Mouse (Mus musculus): ENCODE measurements around the gene Map3k5. TPM values are rescaled to one million over a fixed set of nuclear protein-coding genes. Genes with fewer than 3 reads are reported as not detected.

Gene Map3k5
- polyA plus RNA-seq, 1 experiment: 11.3 TPM

DNA sequence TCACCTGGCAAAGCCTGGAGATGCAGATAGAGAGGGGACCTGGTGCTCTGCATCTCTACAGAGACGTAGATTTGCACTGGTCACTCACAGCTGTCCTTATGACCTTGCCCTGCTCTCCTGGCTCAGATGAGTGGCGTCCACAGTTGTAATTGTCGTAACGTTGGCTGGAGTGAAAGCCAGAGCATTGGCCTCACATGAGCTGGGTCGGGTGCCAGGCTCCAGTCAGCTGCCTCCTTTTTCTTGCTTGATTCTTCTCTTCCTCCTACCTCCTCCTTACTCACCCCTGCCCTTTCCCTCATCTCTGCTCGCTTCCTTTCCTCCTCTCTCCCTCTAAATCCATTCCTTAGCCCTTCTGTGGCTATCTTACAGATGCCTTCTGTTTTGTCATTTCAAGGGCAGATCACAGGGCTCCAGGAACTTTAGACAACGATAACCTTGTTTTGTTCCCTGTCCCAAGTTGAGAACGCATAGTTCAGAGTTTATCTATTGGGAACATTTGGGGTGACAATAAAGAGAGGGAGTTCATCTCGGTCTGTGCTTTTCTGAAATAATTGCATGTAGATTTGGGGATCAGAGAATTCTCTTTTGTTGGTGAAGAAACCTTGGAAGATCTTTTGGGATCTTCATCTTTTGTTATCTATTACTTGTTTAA lies 130.4 kb downstream of the Map3k5 start:
- H3K27ac ChIP-seq (ENCODE audit: insufficient read depth, low read depth, low read length): 0 out of 2 replicates have a peak overlapping the region, but pooled peaks have one; percentile 55
- H3K4me3 ChIP-seq (ENCODE audit: insufficient read depth, low read depth, low read length): no peak overlapping the region
- DNase-seq: peak; percentile 79
- TF ChIP-seq CTCF (conservative IDR thresholded peaks at IDR 0.05; ENCODE audit: insufficient read depth, insufficient read length, low read depth, low read length) (no peak), POLR2A (IDR thresholded peaks at IDR 0.05; ENCODE audit: low read depth, low read length) (no peak)
- peaks cover 8% of the 10 kb centered on the region for H3K4me1 ChIP-seq (ENCODE audit: control insufficient read depth, insufficient read depth, low read length)
- H3K27me3 ChIP-seq (replicated peaks; ENCODE audit: control insufficient read depth, insufficient read depth, low read length): no peaks in the 10 kb centered on the region
- H3K36me3 ChIP-seq (ENCODE audit: control insufficient read depth, insufficient read depth, low read length): no peaks in the 10 kb centered on the region; the same call in 1 of the 2 replicates
- WGBS: 61% methylated on average over 9 of the region's 9 CpGs

DNA sequence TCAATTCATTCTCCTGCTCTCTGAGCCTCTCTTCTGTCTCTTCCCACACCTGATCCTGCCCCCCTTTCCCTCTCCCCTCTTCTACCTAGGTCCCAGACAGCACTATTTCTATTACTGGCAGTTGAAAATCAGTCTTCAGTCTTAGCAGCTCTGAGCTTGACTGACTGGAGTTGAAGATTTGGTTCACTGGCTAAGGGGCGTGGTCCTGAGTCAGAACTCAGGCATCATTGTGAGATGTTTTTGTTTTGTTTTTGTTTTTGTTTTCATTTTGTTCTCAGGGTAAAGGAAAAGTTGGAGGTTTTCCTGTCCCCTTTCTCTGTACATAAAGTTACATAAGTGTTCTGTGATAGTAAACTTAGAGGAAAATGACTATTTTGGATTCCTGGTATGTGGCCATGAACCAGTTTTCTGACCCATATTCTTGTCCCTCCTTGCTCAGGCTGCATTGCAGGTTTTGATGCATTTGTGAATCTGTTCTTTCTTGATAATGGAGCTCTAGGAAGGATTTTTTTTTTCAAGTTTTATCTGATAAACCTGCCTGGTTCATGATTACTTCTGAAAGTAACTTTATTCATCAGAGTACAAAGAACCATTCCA lies 131.9 kb downstream of the Map3k5 start:
- Histone ChIP-seq H3K4me1 (ENCODE audit: control insufficient read depth, insufficient read depth, low read length) (peaks cover 13% of the 10 kb centered on the region), H3K27me3 (replicated peaks; ENCODE audit: control insufficient read depth, insufficient read depth, low read length) (no peaks in the 10 kb centered on the region), H3K36me3 (ENCODE audit: control insufficient read depth, insufficient read depth, low read length) (no peaks in the 10 kb centered on the region; the same call in 1 of the 2 replicates), H3K4me3 (ENCODE audit: insufficient read depth, low read depth, low read length) (no peak overlapping the region), H3K27ac (ENCODE audit: insufficient read depth, low read depth, low read length) (0 out of 2 replicates have a peak overlapping the region, but pooled peaks have one; percentile 55)
- DNase-seq: peak; percentile 60
- TF ChIP-seq POLR2A (IDR thresholded peaks at IDR 0.05; ENCODE audit: low read depth, low read length) (no peak), CTCF (conservative IDR thresholded peaks at IDR 0.05; ENCODE audit: insufficient read depth, insufficient read length, low read depth, low read length) (no peak)
- 37% methylated on average over 1 of the region's 1 CpGs for WGBS

DNA sequence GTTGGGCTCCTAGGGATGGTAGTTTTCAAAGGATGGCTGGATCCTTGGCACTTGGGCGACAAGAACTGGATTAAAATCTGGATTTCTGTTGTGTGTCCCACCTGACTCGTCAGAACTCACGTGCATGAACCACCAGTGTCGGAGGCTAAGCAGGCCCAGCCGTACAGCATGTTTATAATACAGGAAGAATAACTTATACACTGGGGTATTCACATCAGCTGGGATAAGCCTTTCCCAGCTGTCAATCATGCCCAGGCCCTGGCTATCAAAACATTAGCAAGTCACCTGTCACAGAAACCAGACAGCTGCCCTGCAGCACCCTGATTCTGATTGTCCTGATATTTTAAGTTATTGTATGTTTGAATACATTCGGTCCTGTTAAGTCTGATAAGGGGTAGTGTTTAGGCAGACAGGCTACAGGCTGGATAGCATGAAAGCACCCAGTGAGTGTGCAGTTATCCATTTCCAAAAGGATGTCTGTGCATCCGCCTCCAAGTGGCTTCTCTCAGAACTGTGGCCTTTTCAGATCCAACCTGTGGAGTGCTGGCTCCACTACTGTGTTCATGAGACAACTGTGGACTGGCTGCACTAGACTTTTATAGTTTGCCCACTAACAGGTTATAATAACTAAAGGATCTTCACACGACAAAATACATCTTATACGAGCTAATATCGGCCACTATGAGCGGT lies 135.6 kb downstream of the Map3k5 start:
- 94% methylated on average over 11 of the region's 11 CpGs for WGBS
- DNase-seq: no peak
- no peaks in the 10 kb centered on the region for H3K27me3 ChIP-seq (replicated peaks; ENCODE audit: control insufficient read depth, insufficient read depth, low read length)
- TF ChIP-seq POLR2A (IDR thresholded peaks at IDR 0.05; ENCODE audit: low read depth, low read length) (no peak), CTCF (conservative IDR thresholded peaks at IDR 0.05; ENCODE audit: insufficient read depth, insufficient read length, low read depth, low read length) (no peak)
- H3K27ac ChIP-seq (ENCODE audit: insufficient read depth, low read depth, low read length): no peak overlapping the region
- H3K4me3 ChIP-seq (ENCODE audit: insufficient read depth, low read depth, low read length): no peak overlapping the region
- peaks cover 23% of the 10 kb centered on the region; the same call in 1 of the 2 replicates for H3K4me1 ChIP-seq (ENCODE audit: control insufficient read depth, insufficient read depth, low read length)
- H3K36me3 ChIP-seq (ENCODE audit: control insufficient read depth, insufficient read depth, low read length): no peaks in the 10 kb centered on the region; the same call in 1 of the 2 replicates

DNA sequence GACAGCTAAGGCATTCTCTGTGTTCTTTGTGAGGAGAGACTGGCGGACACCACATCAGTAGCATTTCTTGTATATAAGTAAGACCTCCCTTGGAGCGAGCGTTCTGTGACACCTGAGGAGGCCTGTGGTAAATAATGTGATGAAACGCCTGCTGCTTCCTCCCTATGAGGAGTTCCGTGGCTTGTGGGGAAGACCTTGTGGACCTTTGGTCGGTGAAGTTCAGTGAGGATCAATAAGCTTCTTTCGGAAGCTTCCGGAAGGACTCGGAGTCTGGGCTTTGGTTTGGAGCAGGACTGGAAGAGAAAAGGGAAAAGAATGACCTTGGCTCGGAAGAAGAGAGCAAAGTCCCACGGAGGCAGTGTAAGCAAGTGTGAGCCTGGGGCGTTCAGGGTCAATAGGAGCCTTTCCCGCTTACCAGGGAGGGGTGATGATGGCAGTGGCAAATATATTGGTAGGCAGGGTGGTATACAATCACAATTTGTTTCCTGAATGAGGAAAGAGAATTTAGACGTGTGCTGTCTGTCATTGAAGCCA lies 136.4 kb downstream of the Map3k5 start:
- H3K27me3 ChIP-seq (replicated peaks; ENCODE audit: control insufficient read depth, insufficient read depth, low read length): no peaks in the 10 kb centered on the region
- H3K4me3 ChIP-seq (ENCODE audit: insufficient read depth, low read depth, low read length): no peak overlapping the region
- H3K36me3 ChIP-seq (ENCODE audit: control insufficient read depth, insufficient read depth, low read length): no peaks in the 10 kb centered on the region; the same call in 1 of the 2 replicates
- 0 out of 2 replicates have a peak overlapping the region, but pooled peaks have one; percentile 2 for H3K27ac ChIP-seq (ENCODE audit: insufficient read depth, low read depth, low read length)
- TF ChIP-seq CTCF (conservative IDR thresholded peaks at IDR 0.05; ENCODE audit: insufficient read depth, insufficient read length, low read depth, low read length) (no peak), POLR2A (IDR thresholded peaks at IDR 0.05; ENCODE audit: low read depth, low read length) (no peak)
- peaks cover 23% of the 10 kb centered on the region; the same call in 1 of the 2 replicates for H3K4me1 ChIP-seq (ENCODE audit: control insufficient read depth, insufficient read depth, low read length)
- WGBS: 56% methylated on average over 14 of the region's 14 CpGs
- peak; percentile 74 for DNase-seq

DNA sequence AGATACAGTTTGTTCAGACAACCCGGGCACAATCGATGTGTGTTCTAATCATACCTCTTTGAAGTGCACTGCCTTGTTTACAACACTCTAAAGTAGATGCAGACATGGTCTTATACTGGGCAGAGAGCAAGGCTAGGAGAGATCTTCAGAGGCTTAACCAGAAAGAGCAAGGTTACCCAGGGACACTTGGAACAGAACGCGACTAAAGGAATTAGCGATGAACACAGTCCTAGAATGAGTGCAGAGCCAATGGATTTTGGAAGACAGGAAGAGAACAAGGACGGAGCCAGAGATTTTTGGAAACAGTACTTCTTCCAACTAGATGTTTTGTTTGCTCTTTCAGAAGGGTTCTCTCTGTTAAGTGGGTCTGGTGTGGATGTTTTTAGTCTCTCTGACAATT lies 137.4 kb downstream of the Map3k5 start:
- DNase-seq: peak; percentile 37
- H3K4me3 ChIP-seq (ENCODE audit: insufficient read depth, low read depth, low read length): no peak overlapping the region
- H3K36me3 ChIP-seq (ENCODE audit: control insufficient read depth, insufficient read depth, low read length): no peaks in the 10 kb centered on the region; the same call in 1 of the 2 replicates
- peaks cover 23% of the 10 kb centered on the region; the same call in 1 of the 2 replicates for H3K4me1 ChIP-seq (ENCODE audit: control insufficient read depth, insufficient read depth, low read length)
- 55% methylated on average over 6 of the region's 6 CpGs for WGBS
- TF ChIP-seq CTCF (conservative IDR thresholded peaks at IDR 0.05; ENCODE audit: insufficient read depth, insufficient read length, low read depth, low read length): no peak
- no peak for TF ChIP-seq POLR2A (IDR thresholded peaks at IDR 0.05; ENCODE audit: low read depth, low read length)
- H3K27ac ChIP-seq (ENCODE audit: insufficient read depth, low read depth, low read length): no peak overlapping the region
- H3K27me3 ChIP-seq (replicated peaks; ENCODE audit: control insufficient read depth, insufficient read depth, low read length): no peaks in the 10 kb centered on the region

DNA sequence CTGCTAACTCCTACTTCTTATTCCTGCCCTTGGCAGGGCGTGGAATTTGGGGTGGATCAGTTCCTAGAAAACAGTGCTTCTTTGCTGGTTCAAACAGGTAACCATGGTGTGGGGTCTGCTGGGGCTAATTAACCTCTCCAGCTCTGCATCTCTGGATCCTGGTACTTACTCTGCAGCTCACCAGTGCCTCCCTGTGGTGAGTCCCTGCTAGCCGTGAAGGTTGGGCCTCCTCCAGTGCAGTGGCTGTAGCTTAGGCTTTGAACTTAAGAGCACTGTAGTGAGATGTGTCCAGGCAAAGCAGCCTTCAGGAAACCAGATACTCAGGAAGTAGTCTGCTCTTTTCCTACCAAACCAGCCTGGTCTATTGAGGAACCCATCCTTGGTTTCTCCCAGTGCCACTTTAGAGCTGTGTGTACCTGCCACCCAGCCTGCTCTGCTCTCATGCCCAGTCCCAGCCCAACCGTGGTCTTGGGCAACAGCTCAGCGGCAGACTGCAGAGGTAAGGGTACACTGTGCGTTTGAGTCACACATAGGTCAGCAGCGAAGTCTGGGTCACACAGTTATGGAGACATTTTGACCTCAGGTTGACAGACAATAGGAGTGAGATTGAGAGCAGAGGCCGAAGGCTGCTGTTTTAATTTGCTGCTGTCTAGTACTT lies 139.1 kb downstream of the Map3k5 start:
- TF ChIP-seq CTCF (conservative IDR thresholded peaks at IDR 0.05; ENCODE audit: insufficient read depth, insufficient read length, low read depth, low read length): peak; percentile 96
- no peak for TF ChIP-seq POLR2A (IDR thresholded peaks at IDR 0.05; ENCODE audit: low read depth, low read length)
- DNase-seq: peak; percentile 88
- H3K36me3 ChIP-seq (ENCODE audit: control insufficient read depth, insufficient read depth, low read length): no peaks in the 10 kb centered on the region
- 63% methylated on average over 7 of the region's 7 CpGs for WGBS
- H3K4me3 ChIP-seq (ENCODE audit: insufficient read depth, low read depth, low read length): no peak overlapping the region
- no peaks in the 10 kb centered on the region for H3K27me3 ChIP-seq (replicated peaks; ENCODE audit: control insufficient read depth, insufficient read depth, low read length)
- H3K27ac ChIP-seq (ENCODE audit: insufficient read depth, low read depth, low read length): no peak overlapping the region
- peaks cover 27% of the 10 kb centered on the region; the same call in 1 of the 2 replicates for H3K4me1 ChIP-seq (ENCODE audit: control insufficient read depth, insufficient read depth, low read length)
